Mouse (Mus musculus) liver, adult 2 months (tissue): ENCODE results near the gene Hoxc4.

Source experiments
- CTCF ChIP-seq: fragments of 200-500 bp; IDR thresholded peaks from 2 replicates; pipeline ENCODE4 v1.5.1; 2011; ENCODE audit warnings: low read depth, low read length, control low read depth
- POLR2A ChIP-seq: fragments of 200-500 bp; IDR thresholded peaks from 2 replicates; pipeline ENCODE4 v1.6.1; 2011; ENCODE audit warnings: low read length, control low read depth; ENCODE audit not compliant: insufficient read depth; ENCODE audit errors: extremely low read depth

DNA sequence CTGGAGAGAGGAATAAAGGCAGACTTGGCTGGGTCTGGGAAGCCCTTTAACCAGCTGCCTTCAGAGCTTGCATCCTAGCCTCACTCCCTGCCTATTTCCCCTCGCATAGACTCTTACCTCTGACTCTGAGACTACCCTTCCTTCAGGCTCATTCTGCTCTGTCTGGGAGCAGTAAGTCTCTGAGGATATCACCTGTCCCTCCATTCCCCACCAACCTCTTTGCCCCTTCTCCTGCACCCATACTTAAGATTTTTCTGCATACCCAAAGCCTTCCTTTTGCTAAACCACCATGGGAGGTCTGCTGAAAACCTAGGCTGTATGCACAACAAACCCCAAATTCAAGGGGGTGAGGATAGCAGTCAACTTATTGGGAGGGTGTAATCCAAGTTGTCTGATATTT lies 38.8 kb upstream of the Hoxc4 start:
- no peak for TF ChIP-seq POLR2A
- no peak for TF ChIP-seq CTCF
